Mouse (Mus musculus) heart, embryonic 14.5 days (tissue): ENCODE measurements around the gene Chst7. TPM values are rescaled to one million over a fixed set of nuclear protein-coding genes. Genes with fewer than 3 reads are reported as not detected.

Experiments
- ATAC-seq: fragments of 200-750 bp; cut with Nextera tagmentation; 2 replicates; pipeline ENCODE4 v1.8.0; 2017; ENCODE audit warnings: low read depth, moderate TSS enrichment; ENCODE audit not compliant: insufficient number of reproducible peaks, insufficient read depth, low FRiP score
- H3K27ac ChIP-seq, 2 experiments: fragments of 200-500 bp in 1 of 2; fragments of 300-500 bp in 1 of 2; sonication (generic) in 1 of 2; replicated peaks in 1 of 2; 2 replicates each; pipeline ENCODE4 v1.5.1; 2012 to 2014; ENCODE audit warnings: low read depth in 2 of 2, low read length in 2 of 2, control low read depth in 1 of 2, mild to moderate bottlenecking in 1 of 2, mixed read lengths in 1 of 2; ENCODE audit not compliant: control insufficient read depth in 1 of 2, insufficient read depth in 1 of 2
- H3K27me3 ChIP-seq: fragments of 300-500 bp; sonication (generic); 2 replicates; pipeline ENCODE4 v1.6.1; 2014; ENCODE audit warnings: mild to moderate bottlenecking, low read length, control low read depth; ENCODE audit not compliant: control insufficient read depth, insufficient read depth
- H3K36me3 ChIP-seq: fragments of 300-500 bp; sonication (generic); 2 replicates; pipeline ENCODE4 v1.6.1; 2014; ENCODE audit warnings: mild to moderate bottlenecking, control low read depth, low read length, mixed read lengths; ENCODE audit not compliant: control insufficient read depth, insufficient read depth
- H3K4me1 ChIP-seq, 2 experiments: fragments of 200-500 bp in 1 of 2; fragments of 300-500 bp in 1 of 2; sonication (generic) in 1 of 2; 2 replicates each; pipeline ENCODE4 v1.6.1; 2012 to 2014; ENCODE audit warnings: low read length in 2 of 2, control low read depth in 1 of 2, mixed read lengths in 1 of 2; ENCODE audit not compliant: control insufficient read depth in 2 of 2, insufficient read depth in 2 of 2
- H3K4me2 ChIP-seq: fragments of 300-500 bp; sonication (generic); 2 replicates; pipeline ENCODE4 v1.6.1; 2014; ENCODE audit warnings: mild to moderate bottlenecking, low read length
- H3K4me3 ChIP-seq, 2 experiments: fragments of 200-500 bp in 1 of 2; fragments of 300-500 bp in 1 of 2; sonication (generic) in 1 of 2; 2 replicates each; pipeline ENCODE4 v1.5.1; 2012 to 2014; ENCODE audit warnings: low read length in 2 of 2, mild to moderate bottlenecking in 2 of 2, control low read depth in 1 of 2, low read depth in 1 of 2, moderate library complexity in 1 of 2; ENCODE audit not compliant: control insufficient read depth in 1 of 2, insufficient read depth in 1 of 2
- H3K9ac ChIP-seq: fragments of 300-500 bp; sonication (generic); 2 replicates; pipeline ENCODE4 v1.6.1; 2014; ENCODE audit warnings: mild to moderate bottlenecking, low read length
- H3K9me3 ChIP-seq: fragments of 300-500 bp; sonication (generic); 2 replicates; pipeline ENCODE4 v1.6.1; 2016; ENCODE audit warnings: low read length, control low read depth; ENCODE audit not compliant: control insufficient read depth
- WGBS: fragments of 180-500 bp; shearing (Covaris S2); extraction: QIAGEN DNeasy Blood & Tissue Kit; methylation state at CpG from one replicate; pipeline ENCODE4 v1.1.7; 2014; 5-methylcytosine and 5-hydroxymethylcytosine counted together
- polyA plus RNA-seq: library from polyadenylated mRNA; unstranded; fragments of >200 nt; fragmentation: Nextera tagmentation; extraction: Ambion mirVana; gene quantifications from 2 replicates; pipeline ENCODE4 v1.2.1, GENCODE M21; 2014

Gene Chst7
- polyA plus RNA-seq, 1 experiment from 2014 or later = 4.6 TPM

DNA sequence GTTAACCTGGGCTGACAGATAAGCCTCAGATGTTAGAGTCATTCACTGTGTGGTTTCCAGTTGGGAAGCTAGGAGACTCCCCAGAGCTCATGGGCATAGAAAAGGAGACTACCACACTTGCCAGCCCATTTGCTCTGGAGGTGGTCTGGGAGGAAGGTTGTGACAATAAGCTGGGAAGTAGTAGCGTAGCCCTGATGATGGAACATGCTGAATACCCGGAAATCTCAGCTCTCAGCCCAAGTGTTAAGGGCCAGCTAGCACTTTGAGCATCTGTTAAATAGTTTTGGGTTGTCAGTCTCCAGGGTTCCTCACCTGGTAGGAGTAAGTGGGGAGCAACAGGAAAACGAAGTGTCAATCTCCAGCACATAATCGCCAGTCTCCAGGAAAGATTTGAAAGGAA, 10.8 kb downstream of the Chst7 start:
- no peak overlapping the region; a peak in 1 of 4 replicates for H3K27ac ChIP-seq
- no peaks in the 10 kb centered on the region for H3K4me1 ChIP-seq
- no peaks in the 10 kb centered on the region for H3K27me3 ChIP-seq
- no peaks in the 10 kb centered on the region for H3K36me3 ChIP-seq
- no peak overlapping the region for H3K9ac ChIP-seq
- H3K9me3 ChIP-seq = no peaks in the 10 kb centered on the region
- H3K4me2 ChIP-seq = no peak overlapping the region
- ATAC-seq = no peak
- WGBS = 46% methylated on average over 4 of the region's 4 CpGs
- no peak overlapping the region for H3K4me3 ChIP-seq

DNA sequence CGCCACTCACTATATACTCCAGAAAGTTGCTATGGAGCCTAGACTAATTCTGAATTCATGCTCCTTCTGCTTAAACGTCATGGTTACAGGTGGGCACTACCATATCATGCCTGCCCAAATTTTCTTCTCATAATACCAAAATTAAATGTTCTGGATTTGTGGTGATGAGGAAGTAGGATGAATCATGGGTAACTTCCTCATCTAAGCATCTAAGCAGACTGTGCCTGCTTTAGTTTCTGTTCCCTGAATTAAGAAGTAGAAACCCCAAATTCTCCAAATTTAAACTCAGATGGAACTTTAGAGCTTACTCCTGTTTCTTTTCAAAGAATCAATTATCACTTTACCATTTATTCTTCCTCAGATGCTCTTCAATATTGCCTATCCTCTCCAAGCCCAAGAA, 58.4 kb downstream of the Chst7 start:
- H3K4me1 ChIP-seq = no peaks in the 10 kb centered on the region
- H3K9me3 ChIP-seq = no peaks in the 10 kb centered on the region
- no peaks in the 10 kb centered on the region for H3K36me3 ChIP-seq
- H3K27me3 ChIP-seq = no peaks in the 10 kb centered on the region
- no peak overlapping the region for H3K4me2 ChIP-seq
- no peak overlapping the region for H3K4me3 ChIP-seq
- H3K27ac ChIP-seq = no peak overlapping the region
- no peak for ATAC-seq
- WGBS = 58% methylated on average over 2 of the region's 2 CpGs
- H3K9ac ChIP-seq = no peak overlapping the region

DNA sequence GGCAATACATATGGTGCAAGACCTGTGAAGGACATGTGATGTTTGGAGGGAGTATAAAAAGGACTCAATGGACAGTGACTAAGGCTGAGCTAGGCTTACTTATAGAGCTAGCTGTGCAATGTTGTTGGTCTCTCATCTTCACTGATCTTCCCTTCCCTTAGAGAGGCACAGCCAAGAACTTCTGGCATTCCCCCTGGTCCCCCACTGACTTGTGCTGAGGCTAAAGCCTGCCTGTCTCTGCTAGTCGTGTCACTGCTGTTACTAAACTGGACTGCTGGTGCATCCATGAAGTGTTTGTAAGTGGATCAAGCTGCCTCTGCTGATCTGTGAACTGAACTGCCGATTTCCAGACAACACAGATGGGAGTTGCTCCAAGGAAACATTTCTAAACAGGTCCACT, 66.1 kb downstream of the Chst7 start:
- Histone ChIP-seq H3K4me2 (no peak overlapping the region), H3K36me3 (no peaks in the 10 kb centered on the region), H3K4me3 (no peak overlapping the region), H3K27ac (no peak overlapping the region), H3K4me1 (no peaks in the 10 kb centered on the region), H3K27me3 (no peaks in the 10 kb centered on the region), H3K9ac (no peak overlapping the region), H3K9me3 (no peaks in the 10 kb centered on the region)
- WGBS = 44% methylated on average over 2 of the region's 2 CpGs
- no peak for ATAC-seq

DNA sequence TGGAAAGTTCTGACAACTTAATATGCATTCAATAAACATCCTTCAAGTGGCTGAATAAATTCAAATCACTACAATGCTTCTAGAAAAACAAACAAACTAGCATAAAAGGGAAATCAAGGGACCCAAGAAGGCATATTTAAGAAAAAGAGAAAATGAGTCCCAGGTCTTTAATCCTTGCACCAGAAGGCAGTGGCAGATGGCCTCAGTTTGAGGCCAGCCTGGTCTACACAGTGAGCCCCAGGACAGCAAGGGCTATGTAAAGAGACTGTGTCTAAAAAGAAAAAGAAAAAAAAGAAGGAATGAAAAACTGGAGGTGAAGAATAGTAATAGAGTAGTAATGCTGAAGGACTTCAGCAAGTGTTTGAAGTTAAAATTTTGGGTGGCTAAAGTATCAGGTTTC, 69.6 kb downstream of the Chst7 start:
- H3K9me3 ChIP-seq = no peaks in the 10 kb centered on the region
- no peak overlapping the region for H3K4me3 ChIP-seq
- H3K4me2 ChIP-seq = no peak overlapping the region
- H3K27ac ChIP-seq = no peak overlapping the region
- no peaks in the 10 kb centered on the region for H3K27me3 ChIP-seq
- no peaks in the 10 kb centered on the region for H3K4me1 ChIP-seq
- no peak overlapping the region for H3K9ac ChIP-seq
- H3K36me3 ChIP-seq = no peaks in the 10 kb centered on the region
- ATAC-seq = no peak

DNA sequence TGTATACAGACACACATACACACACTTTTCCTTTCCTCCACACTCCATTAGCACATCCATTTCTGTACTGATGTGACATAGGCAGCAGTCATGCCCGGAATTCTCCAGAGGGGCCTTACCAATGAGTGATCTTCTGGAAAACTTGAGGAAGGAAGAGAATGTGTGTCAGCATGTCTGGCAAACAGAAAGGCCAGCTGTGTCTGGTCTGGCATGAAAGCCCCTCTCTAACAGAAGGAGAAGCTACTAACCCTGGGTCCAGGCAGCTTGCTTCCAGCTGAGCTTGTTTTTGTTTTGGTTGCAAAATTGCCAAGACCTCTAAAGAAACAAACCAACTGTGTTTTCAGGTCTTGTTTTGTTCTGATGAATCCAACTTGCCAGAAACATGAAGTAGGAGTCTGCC, 70.1 kb downstream of the Chst7 start:
- Histone ChIP-seq H3K4me2 (no peak overlapping the region), H3K27ac (no peak overlapping the region), H3K4me3 (no peak overlapping the region), H3K27me3 (no peaks in the 10 kb centered on the region), H3K9ac (no peak overlapping the region), H3K4me1 (no peaks in the 10 kb centered on the region), H3K9me3 (no peaks in the 10 kb centered on the region), H3K36me3 (no peaks in the 10 kb centered on the region)
- WGBS = 54% methylated on average over 1 of the region's 1 CpGs
- ATAC-seq = no peak

Other genes with a start within 250 kb of the Chst7 start
- gene Slc9a7, start 232.2 kb downstream of the Chst7 start, polyA plus RNA-seq = 8.2 and 9.7 TPM in 2 replicates